Mouse (Mus musculus) kidney, embryonic 15.5 days (tissue): ENCODE measurements at regions not wholly inside any gene's neighbourhood (a gene's known extent, or its start where the extent isn't known, plus 50 kb on each side); places are given as distances from the start of the nearest gene placed in this dataset.

Experiments used
- ATAC-seq: fragments of 200-750 bp; cut with Nextera tagmentation; replicated peaks from 2 replicates; pipeline ENCODE4 v1.8.0; 2017; ENCODE audit warnings: moderate TSS enrichment; ENCODE audit not compliant: low FRiP score
- H3K27ac ChIP-seq: fragments of 300-500 bp; sonication (generic); 2 replicates; pipeline ENCODE4 v1.5.1; 2015; ENCODE audit warnings: mild to moderate bottlenecking, inconsistent platforms
- H3K27me3 ChIP-seq: fragments of 300-500 bp; sonication (generic); 2 replicates; pipeline ENCODE4 v1.6.1; 2015; ENCODE audit warnings: inconsistent platforms
- H3K36me3 ChIP-seq: fragments of 300-500 bp; sonication (generic); 2 replicates; pipeline ENCODE4 v1.6.1; 2015; ENCODE audit warnings: inconsistent platforms
- H3K4me1 ChIP-seq: fragments of 300-500 bp; sonication (generic); 2 replicates; pipeline ENCODE4 v1.6.1; 2015; ENCODE audit warnings: inconsistent platforms
- H3K4me2 ChIP-seq: fragments of 300-500 bp; sonication (generic); 2 replicates; pipeline ENCODE4 v1.6.1; 2015; ENCODE audit warnings: moderate library complexity, mild to moderate bottlenecking, inconsistent platforms
- H3K4me3 ChIP-seq: fragments of 300-500 bp; sonication (generic); replicated peaks from 2 replicates; pipeline ENCODE4 v1.5.1; 2015; ENCODE audit warnings: mild to moderate bottlenecking, inconsistent platforms
- H3K9ac ChIP-seq: fragments of 300-500 bp; sonication (generic); 2 replicates; pipeline ENCODE4 v1.6.1; 2015; ENCODE audit warnings: mild to moderate bottlenecking, inconsistent platforms
- H3K9me3 ChIP-seq: fragments of 300-500 bp; sonication (generic); replicated peaks from 2 replicates; pipeline ENCODE4 v1.6.1; 2016; ENCODE audit warnings: inconsistent platforms
- WGBS: fragments of 180-500 bp; shearing (Covaris S2); methylation state at CpG from one replicate; pipeline ENCODE4 v1.1.7; 2015; ENCODE audit warnings: mixed read lengths; 5-methylcytosine and 5-hydroxymethylcytosine counted together

DNA sequence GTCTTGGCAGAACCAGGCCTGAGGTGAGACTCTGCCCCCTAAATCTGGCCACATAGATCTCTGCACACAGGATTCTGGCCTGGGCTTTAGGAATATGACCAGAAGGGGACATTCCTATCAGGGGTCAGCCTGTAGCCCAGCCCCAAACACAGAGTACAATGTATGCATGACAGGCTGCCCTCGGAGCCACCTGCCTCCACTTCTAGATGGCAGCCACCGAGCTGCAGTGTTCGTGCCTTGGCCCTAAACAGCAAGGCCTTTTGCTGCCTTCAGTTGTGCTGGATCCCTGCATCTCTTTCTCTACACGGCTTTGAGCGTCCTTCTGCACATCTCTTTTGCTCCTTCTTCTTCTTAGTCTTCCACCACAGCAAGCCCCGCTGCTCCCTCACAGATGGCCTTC lies 532.2 kb upstream of the 3110018I06Rik start:
- Histone ChIP-seq H3K4me2 (no peak overlapping the region), H3K4me3 (no peak overlapping the region), H3K36me3 (no peaks in the 10 kb centered on the region), H3K27ac (no peak overlapping the region), H3K9ac (no peak overlapping the region), H3K9me3 (no peaks in the 10 kb centered on the region), H3K27me3 (no peaks in the 10 kb centered on the region), H3K4me1 (no peaks in the 10 kb centered on the region)
- WGBS, result 81% methylated on average over 6 of the region's 6 CpGs
- ATAC-seq, result no peak

DNA sequence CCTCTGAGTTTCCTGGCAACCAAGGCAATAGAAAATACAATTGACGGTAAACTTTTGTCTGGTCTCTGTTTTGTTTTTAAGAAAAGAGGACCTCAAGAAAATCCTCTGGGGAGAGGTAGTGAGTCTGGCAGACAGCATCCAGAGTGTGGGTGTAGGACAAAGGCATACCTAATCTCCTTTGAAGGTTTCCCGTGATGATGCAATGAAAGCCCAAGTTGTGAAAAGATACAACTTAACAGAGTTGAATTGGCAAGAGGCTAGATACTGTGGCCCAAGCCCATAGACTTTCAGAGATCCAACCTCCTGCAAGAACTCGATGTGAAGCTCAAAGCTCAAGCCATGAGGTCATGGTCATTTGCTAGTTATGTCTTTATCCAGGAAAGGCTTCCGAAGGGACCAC lies 526.4 kb upstream of the 3110018I06Rik start:
- Histone ChIP-seq H3K36me3 (no peaks in the 10 kb centered on the region), H3K4me2 (no peak overlapping the region), H3K9me3 (no peaks in the 10 kb centered on the region), H3K27me3 (no peaks in the 10 kb centered on the region), H3K9ac (no peak overlapping the region), H3K27ac (no peak overlapping the region), H3K4me1 (no peaks in the 10 kb centered on the region), H3K4me3 (no peak overlapping the region)
- WGBS, result 83% methylated on average over 4 of the region's 4 CpGs
- no peak for ATAC-seq

DNA sequence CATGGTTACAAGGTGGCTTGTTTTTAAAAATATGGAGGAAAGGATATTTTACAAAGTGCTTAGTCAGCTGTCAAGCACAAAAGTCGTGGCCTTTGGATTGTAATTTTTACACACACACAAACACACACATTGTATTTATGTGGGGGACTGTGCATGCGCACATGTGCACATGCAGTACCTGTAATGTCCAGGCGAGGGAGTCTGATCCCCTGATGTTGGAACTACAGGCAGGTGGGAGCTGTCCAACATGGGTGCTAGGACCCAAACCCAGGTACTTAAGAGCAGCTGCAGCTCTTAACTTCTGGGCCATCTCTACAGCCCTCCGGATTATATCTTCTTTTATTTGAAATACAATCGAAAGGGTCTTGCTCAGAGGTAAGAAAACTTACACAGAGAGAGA lies 524.7 kb upstream of the 3110018I06Rik start:
- H3K4me3 ChIP-seq, result no peak overlapping the region
- 69% methylated on average over 5 of the region's 5 CpGs for WGBS
- H3K27me3 ChIP-seq, result no peaks in the 10 kb centered on the region
- no peak overlapping the region for H3K27ac ChIP-seq
- H3K9ac ChIP-seq, result no peak overlapping the region
- no peak overlapping the region for H3K4me2 ChIP-seq
- H3K9me3 ChIP-seq, result no peaks in the 10 kb centered on the region
- ATAC-seq, result no peak
- H3K36me3 ChIP-seq, result no peaks in the 10 kb centered on the region
- no peaks in the 10 kb centered on the region for H3K4me1 ChIP-seq

DNA sequence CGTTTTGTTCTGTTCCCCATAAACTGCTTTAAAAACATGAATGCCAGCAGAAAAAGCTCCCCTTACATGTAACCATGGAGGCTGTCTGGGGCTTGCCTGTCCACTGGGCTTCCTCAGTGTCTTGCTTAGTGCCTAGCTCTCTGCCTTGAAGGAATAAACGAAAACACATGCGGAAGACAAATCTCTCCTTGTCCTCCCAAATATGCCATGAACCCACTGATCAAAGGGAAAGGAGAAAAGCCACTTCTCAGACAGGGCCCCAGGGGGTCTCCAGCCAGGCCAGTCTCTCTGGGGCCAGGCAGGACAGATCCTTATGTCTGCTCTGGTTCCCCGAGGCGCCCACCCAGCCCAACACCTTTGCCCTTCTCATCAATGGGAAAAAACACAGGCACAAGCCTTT lies 518.6 kb upstream of the 3110018I06Rik start:
- Histone ChIP-seq H3K9me3 (no peaks in the 10 kb centered on the region), H3K4me2 (no peak overlapping the region), H3K27ac (no peak overlapping the region), H3K27me3 (no peaks in the 10 kb centered on the region), H3K4me3 (no peak overlapping the region), H3K36me3 (no peaks in the 10 kb centered on the region), H3K4me1 (no peaks in the 10 kb centered on the region), H3K9ac (no peak overlapping the region)
- no peak for ATAC-seq
- 53% methylated on average over 5 of the region's 5 CpGs for WGBS

DNA sequence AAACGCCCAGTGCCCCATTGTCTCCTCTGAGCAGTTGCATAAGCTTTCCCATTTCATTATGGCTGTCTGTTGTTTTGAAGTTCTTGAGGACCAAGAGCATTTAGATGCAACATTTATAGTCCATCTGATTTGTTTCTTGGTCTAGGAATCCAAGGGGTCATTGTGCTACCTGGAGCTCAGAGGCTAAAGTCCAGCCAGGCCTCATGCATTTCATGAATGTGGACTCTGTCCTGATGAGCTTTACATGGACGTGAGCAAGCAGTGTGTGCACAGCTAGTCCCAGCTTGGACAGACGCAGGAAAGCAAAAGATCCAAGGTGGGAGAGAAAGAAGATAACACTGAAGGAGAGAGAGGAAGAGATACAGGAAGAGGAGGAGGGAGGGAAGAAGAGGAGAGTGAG lies 496.0 kb upstream of the 3110018I06Rik start:
- Histone ChIP-seq H3K36me3 (no peaks in the 10 kb centered on the region), H3K4me3 (no peak overlapping the region), H3K4me1 (no peaks in the 10 kb centered on the region), H3K27me3 (no peaks in the 10 kb centered on the region), H3K27ac (no peak overlapping the region), H3K4me2 (no peak overlapping the region), H3K9me3 (no peaks in the 10 kb centered on the region), H3K9ac (no peak overlapping the region)
- 78% methylated on average over 3 of the region's 3 CpGs for WGBS
- no peak for ATAC-seq

DNA sequence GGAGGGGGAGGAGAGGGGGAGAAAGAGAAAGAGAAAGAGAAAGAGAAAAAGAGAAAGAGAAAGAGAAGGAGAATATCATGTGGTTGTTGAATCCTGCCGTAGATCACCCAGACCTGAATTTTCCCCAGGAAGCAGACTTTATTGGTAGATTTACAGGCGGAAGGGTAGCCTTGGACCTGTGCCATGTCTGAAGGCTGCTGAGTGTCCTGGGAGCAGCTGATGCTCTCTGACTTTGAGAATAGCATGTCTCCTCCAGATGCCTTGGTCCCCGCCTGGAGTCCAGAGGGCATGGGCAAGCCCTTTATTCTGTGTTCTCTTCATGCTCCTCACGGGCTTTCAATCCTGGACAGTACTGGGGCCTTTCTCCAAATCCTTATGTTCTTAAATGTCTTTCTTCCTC lies 495.4 kb upstream of the 3110018I06Rik start:
- Histone ChIP-seq H3K27me3 (no peaks in the 10 kb centered on the region), H3K9me3 (no peaks in the 10 kb centered on the region), H3K4me2 (no peak overlapping the region), H3K4me3 (no peak overlapping the region), H3K4me1 (no peaks in the 10 kb centered on the region), H3K36me3 (no peaks in the 10 kb centered on the region), H3K9ac (no peak overlapping the region), H3K27ac (no peak overlapping the region)
- ATAC-seq, result no peak
- WGBS, result 70% methylated on average over 4 of the region's 4 CpGs

DNA sequence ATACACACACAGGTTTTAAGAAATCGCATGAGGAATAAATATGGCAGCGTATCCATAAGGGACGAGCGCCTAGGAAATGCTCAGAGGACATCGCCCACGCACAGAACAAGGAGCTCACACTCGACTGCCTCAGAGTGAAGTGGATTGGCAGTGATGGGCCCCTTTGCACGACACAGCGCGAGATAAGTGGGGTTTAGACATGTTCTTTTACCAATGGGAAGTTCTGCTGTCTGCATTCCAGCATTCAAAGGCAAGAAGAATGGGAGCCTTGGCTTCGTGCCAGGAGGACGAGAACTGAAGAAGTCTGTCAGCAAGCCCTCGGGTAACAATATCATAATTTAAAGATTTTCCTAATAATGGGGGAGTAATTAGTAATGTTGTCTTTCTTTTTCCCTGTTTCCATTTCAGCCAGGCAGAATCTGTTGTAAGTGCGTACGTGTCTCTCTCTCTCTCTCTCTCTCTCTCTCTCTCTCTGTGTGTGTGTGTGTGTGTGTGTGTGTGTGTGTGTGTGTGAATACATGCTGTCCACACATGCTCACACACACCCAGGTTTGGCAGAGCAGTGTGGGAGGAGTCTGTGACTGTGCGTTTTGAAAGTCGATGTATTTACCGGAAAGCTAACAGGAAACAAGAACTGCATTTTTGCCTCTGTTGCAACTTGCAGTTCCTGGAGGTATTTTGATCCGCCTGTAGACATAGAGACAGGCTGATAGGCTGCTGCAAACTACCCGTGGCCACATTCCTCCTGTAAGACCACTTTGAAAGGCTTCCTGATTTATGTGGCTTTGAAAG lies 477.2 kb upstream of the 3110018I06Rik start:
- Histone ChIP-seq H3K4me1 (peaks cover 5% of the 10 kb centered on the region; the same call in 1 of the 2 replicates), H3K4me2 (peak overlapping the region; percentile 9; the same call in 1 of the 2 replicates), H3K9me3 (no peaks in the 10 kb centered on the region), H3K36me3 (no peaks in the 10 kb centered on the region), H3K4me3 (no peak overlapping the region), H3K9ac (no peak overlapping the region), H3K27me3 (0 out of 2 replicates have a peak, but pooled peaks cover 3% of the 10 kb centered on the region), H3K27ac (no peak overlapping the region)
- 57% methylated on average over 20 of the region's 20 CpGs for WGBS
- no peak for ATAC-seq

DNA sequence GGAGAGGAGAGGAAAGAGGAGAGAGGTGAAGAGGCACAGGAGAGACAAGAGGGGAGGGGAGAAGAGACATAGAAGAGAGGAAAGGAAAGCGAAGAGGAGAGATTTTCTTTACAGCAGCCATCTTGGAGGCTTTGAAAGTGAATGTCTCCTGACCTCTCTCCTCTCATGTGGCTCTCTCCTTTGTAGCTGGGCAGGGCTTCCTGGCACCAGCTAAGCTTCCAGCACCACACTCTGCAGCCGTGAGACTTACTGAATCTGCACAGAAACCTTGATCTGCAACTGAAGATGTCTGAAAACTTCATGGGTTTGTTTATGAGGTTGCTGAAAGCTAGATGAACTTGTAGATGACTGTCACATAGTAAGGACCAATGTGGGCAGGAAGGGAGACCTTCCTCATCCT lies 471.6 kb upstream of the 3110018I06Rik start:
- no peaks in the 10 kb centered on the region for H3K4me1 ChIP-seq
- no peaks in the 10 kb centered on the region for H3K9me3 ChIP-seq
- no peak for ATAC-seq
- H3K36me3 ChIP-seq, result no peaks in the 10 kb centered on the region
- no peak overlapping the region for H3K27ac ChIP-seq
- 78% methylated on average over 2 of the region's 2 CpGs for WGBS
- H3K9ac ChIP-seq, result no peak overlapping the region
- H3K27me3 ChIP-seq, result 0 out of 2 replicates have a peak, but pooled peaks cover 3% of the 10 kb centered on the region
- H3K4me2 ChIP-seq, result no peak overlapping the region
- no peak overlapping the region for H3K4me3 ChIP-seq

DNA sequence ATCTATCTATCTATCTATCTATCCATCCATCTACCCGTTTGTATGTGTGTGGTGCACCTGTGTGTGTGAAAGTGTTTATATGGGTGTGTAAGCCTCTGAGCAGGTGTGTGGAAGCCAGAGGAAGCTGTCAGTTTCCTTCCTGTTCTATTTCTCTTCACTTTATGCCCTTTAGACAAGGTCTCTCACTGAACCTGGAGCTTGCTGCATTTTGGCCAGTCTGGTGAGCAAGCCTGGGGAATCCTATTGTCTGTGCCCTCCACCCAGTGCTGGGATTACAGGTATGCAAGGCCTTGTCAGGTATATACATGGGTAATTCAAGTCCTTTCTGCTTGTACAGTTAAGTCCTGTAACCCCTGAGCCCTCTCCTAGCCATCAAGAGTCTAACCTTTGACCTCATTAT lies 466.6 kb upstream of the 3110018I06Rik start:
- 76% methylated on average over 1 of the region's 1 CpGs for WGBS
- Histone ChIP-seq H3K4me1 (no peaks in the 10 kb centered on the region), H3K9me3 (no peaks in the 10 kb centered on the region), H3K36me3 (no peaks in the 10 kb centered on the region), H3K9ac (no peak overlapping the region), H3K4me2 (no peak overlapping the region), H3K27ac (no peak overlapping the region), H3K27me3 (peaks cover 4% of the 10 kb centered on the region), H3K4me3 (no peak overlapping the region)
- ATAC-seq, result no peak

DNA sequence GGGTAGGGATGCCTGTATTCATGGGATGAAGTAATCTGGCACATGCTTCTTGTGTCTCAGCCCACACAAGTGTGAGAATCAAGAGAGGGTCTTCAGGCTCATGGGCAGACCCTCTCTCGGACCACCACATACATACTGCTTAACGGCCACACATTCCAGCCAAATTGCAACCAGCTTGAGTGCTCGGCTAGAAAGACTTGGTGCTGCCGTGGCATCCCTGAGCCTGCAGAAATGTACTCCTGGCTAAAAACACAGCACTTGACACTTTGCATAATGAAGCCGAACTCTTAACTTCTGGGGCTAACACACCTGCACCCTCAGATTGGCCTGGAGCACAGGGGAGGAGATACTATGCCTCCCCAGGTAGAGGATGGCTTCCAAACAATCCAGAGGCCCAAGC lies 461.6 kb upstream of the 3110018I06Rik start:
- no peak for ATAC-seq
- no peak overlapping the region for H3K4me3 ChIP-seq
- WGBS, result 76% methylated on average over 5 of the region's 5 CpGs

DNA sequence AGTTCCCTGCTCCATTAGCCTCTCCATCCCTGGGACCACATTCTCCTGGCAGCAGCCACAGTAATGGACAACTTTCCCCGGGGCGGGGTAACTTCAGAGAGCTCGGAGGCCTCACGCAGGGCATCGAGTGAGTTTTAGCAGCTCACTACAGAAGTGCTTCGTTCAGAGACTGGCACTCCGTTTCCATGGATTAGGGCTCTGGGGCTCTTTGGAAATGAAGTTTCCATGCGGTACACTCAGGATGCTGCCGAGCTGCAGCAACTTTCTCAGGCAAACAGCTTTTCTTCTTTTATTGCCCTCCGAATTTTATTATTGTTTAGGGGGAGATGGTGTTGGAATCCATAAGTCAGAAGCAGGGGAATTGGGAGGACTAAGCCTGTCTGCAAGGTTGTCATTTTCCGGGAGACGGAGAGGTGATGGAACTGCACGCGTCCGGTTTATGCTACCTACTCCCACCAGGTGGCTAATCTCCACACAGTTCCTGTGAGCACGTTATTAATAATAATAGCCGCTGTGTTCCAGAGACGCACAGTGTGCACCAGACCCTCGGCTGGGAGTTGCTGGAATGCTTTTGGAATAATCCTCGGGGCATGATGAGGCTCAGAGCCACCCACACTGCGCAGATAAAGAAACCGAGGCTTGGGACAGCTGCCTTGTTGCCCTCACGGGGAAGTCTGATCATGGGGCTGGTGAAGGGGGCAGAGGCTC lies 460.4 kb upstream of the 3110018I06Rik start:
- H3K4me1 ChIP-seq, result 0 out of 2 replicates have a peak, but pooled peaks cover 3% of the 10 kb centered on the region
- H3K9ac ChIP-seq, result no peak overlapping the region
- WGBS, result 34% methylated on average over 23 of the region's 23 CpGs
- peaks cover 19% of the 10 kb centered on the region for H3K27me3 ChIP-seq
- no peak for ATAC-seq
- H3K4me2 ChIP-seq, result 0 out of 2 replicates have a peak overlapping the region, but pooled peaks have one; percentile 7
- no peaks in the 10 kb centered on the region for H3K36me3 ChIP-seq
- no peak overlapping the region for H3K4me3 ChIP-seq
- no peak overlapping the region for H3K27ac ChIP-seq
- no peaks in the 10 kb centered on the region for H3K9me3 ChIP-seq

More for the DNA sequence above, 461.6 kb upstream of the 3110018I06Rik start:
- H3K27ac ChIP-seq, result no peak overlapping the region
- H3K4me1 ChIP-seq, result 0 out of 2 replicates have a peak, but pooled peaks cover 3% of the 10 kb centered on the region
- H3K36me3 ChIP-seq, result no peaks in the 10 kb centered on the region
- H3K27me3 ChIP-seq, result peaks cover 19% of the 10 kb centered on the region
- H3K9me3 ChIP-seq, result no peaks in the 10 kb centered on the region
- no peak overlapping the region for H3K9ac ChIP-seq
- H3K4me2 ChIP-seq, result no peak overlapping the region

DNA sequence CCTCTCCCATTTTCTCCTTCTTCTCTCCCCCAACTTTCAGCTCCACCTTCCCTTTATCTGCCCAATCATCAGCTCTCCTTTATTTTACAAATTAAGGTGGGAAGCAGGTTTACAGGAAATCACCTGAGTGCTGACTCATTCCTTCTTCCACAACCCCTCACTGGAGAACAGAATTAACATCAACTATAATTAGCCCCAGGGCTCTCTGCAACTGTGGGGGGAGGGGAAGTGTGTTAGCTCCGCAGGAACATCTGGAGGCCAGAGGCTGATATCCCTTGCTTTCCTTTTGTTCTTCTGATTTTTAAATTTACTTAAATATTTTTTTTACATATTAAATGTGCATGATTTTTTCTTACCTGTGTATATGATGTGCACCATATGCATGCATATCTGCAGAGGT lies 459.4 kb upstream of the 3110018I06Rik start:
- Histone ChIP-seq H3K9ac (no peak overlapping the region), H3K4me1 (0 out of 2 replicates have a peak, but pooled peaks cover 3% of the 10 kb centered on the region), H3K9me3 (no peaks in the 10 kb centered on the region), H3K4me2 (no peak overlapping the region), H3K4me3 (no peak overlapping the region), H3K27me3 (peaks cover 19% of the 10 kb centered on the region), H3K36me3 (no peaks in the 10 kb centered on the region), H3K27ac (no peak overlapping the region)
- WGBS, result 48% methylated on average over 1 of the region's 1 CpGs
- no peak for ATAC-seq
